Mouse (Mus musculus): ENCODE measurements around the gene Mpl. TPM values are rescaled to one million over a fixed set of nuclear protein-coding genes. Genes with fewer than 3 reads are reported as not detected.

Mpl gene
- total RNA-seq (2023), result under 1 TPM; 0.77 to 0.99 TPM

GRCm38 (mm10) chr4:118457345-118457975 lies at the start of gene Mpl:
Gene Mpl (minus strand): TSS chr4:118457513.

GRCm38 (mm10) chr4:118489717-118490132 lies 32.4 kb upstream of the Mpl start, which contains the start of gene Tie1:
Gene Tie1 (minus strand): TSS chr4:118490061.

GRCm38 (mm10) chr4:118436820-118437603 lies 20.3 kb downstream of the Mpl start, which contains the start of gene Cdc20:
Gene Cdc20 (minus strand): TSS chr4:118437352.

GRCm38 (mm10) chr4:118427768-118428451 lies 29.4 kb downstream of the Mpl start, which contains the start of gene Elovl1:
Gene Elovl1 (plus strand): TSS chr4:118428093.

GRCm38 (mm10) chr4:118409142-118409900 lies 48.0 kb downstream of the Mpl start, which contains the start of the genes Szt2 and Med8:
Gene Szt2 (minus strand): TSS chr4:118409273.
Gene Med8 (plus strand): TSS chr4:118409337.

Other genes starting within 250 kb of the Mpl start
- under 1 TPM in 1 of 2 experiments, not detected in 1; 0.44 TPM for gene Ptprf, start 166.1 kb downstream of the Mpl start, total RNA-seq (2023)
- 10 to 100 TPM; 51.6 to 52.9 TPM for gene Szt2, start 48.2 kb downstream of the Mpl start, total RNA-seq (2023)
- gene Med8, start 48.2 kb downstream of the Mpl start, total RNA-seq (2023), result 10 to 100 TPM; 69.4 to 70.3 TPM
- gene Elovl1, start 29.4 kb downstream of the Mpl start, total RNA-seq (2023), result 10 to 100 TPM; 98.1 to 98.9 TPM
- gene Cdc20, start 20.2 kb downstream of the Mpl start, total RNA-seq (2023), result 10 to 100 TPM; 73.5 to 91.3 TPM
- gene Tie1, start 32.5 kb upstream of the Mpl start, total RNA-seq (2023), result 1 to 10 TPM; 3.3 to 3.4 TPM
- not detected for gene 2610528J11Rik, start 69.5 kb upstream of the Mpl start, total RNA-seq (2023)
- under 1 TPM in 1 of 2 experiments, not detected in 1; 0.18 TPM for gene Tmem125, start 86.5 kb upstream of the Mpl start, total RNA-seq (2023)
- gene Cfap57, start 163.3 kb upstream of the Mpl start, total RNA-seq (2023), result 1 to 10 TPM; 2.0 to 2.3 TPM
- gene Ebna1bp2, start 163.3 kb upstream of the Mpl start, total RNA-seq (2023), result 10 to 100 TPM; 38.3 to 43.4 TPM
- gene Olfr62, start 201.4 kb upstream of the Mpl start, total RNA-seq (2023), result not detected
- not detected for gene Olfr1342, start 235.2 kb upstream of the Mpl start, total RNA-seq (2023)
- not detected for gene Olfr1341, start 246.0 kb upstream of the Mpl start, total RNA-seq (2023)

Measured in neutrophil, adult 83 days (primary cell).